Mouse (Mus musculus): Measurements from ENCODE around the gene Olfr1272. TPM values are rescaled to one million over a fixed set of nuclear protein-coding genes. Genes with fewer than 3 reads are reported as not detected.
"Not testable (repeated sequence)": the region's sequence is repeated elsewhere in the genome, so short reads cannot be mapped to it uniquely, and the experiment has no call there.

Gene Olfr1272
- not detected in 2 replicates for polyA plus RNA-seq (2014; fragmentation: Nextera tagmentation; extraction: Ambion mirVana)

DNA sequence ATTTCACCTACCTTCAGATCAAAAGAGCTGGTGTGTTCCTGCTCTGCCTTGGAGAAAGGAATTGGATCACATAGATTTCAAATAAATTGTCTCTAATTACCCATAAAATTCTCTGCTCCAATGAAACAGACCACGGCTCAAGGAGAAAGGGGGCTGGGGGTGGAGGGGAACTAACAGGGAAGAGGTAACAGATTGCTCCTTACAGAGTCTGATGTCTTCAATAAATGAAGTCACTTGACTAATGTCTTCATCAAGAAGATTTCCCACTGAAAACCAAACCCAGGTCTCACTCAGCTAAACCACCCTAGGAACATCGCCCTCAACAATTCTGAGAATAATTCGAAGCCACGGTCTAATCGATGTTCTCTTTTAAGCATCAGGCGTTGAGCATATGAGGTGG is at the start of gene Olfr1272:
Gene Olfr1272 (minus strand): TSS at position 101 of the 400 bp plus-strand sequence.
- Histone ChIP-seq H3K4me2 (ENCODE audit: low read depth) (no peak within 1 kb of the TSS), H3K4me3 (ENCODE audit: low read depth, low read length) (no peak within 1 kb of the TSS), H3K9ac (ENCODE audit: low read length) (no peak within 1 kb of the TSS), H3K36me3 (ENCODE audit: control insufficient read depth, insufficient read depth, low read length) (no peaks in the 10 kb centered on the region), H3K9me3 (ENCODE audit: control insufficient read depth, low read length) (no peaks in the 10 kb centered on the region), H3K4me1 (ENCODE audit: control insufficient read depth, insufficient read depth, low read length) (no peaks in the 10 kb centered on the region), H3K27ac (ENCODE audit: low read depth, low read length) (no peak within 1 kb of the TSS), H3K27me3 (ENCODE audit: control insufficient read depth, insufficient read depth, low read length) (no peaks in the 10 kb centered on the region)
- 88% methylated on average over 6 of the region's 6 CpGs for WGBS
- DNase-seq (ENCODE audit: low spot score) (no peak), ATAC-seq (ENCODE audit: insufficient read depth, low FRiP score, low TSS enrichment) (no peak)

- H3K4me1 ChIP-seq (ENCODE audit: control insufficient read depth, insufficient read depth, low read length); H3K27ac ChIP-seq (ENCODE audit: low read depth, low read length); H3K9ac ChIP-seq (ENCODE audit: low read length); H3K4me2 ChIP-seq (ENCODE audit: low read depth); DNase-seq (ENCODE audit: low spot score); H3K36me3 ChIP-seq (ENCODE audit: control insufficient read depth, insufficient read depth, low read length); H3K4me3 ChIP-seq (ENCODE audit: low read depth, low read length); H3K9me3 ChIP-seq (ENCODE audit: control insufficient read depth, low read length); H3K27me3 ChIP-seq (ENCODE audit: control insufficient read depth, insufficient read depth, low read length); ATAC-seq (ENCODE audit: insufficient read depth, low FRiP score, low TSS enrichment): not testable (repeated sequence)
- WGBS: no CpG with 5 or more reads among the region's 6 CpGs
These were observed 29.3 kb upstream of the Olfr1272 start, which contains the start of gene Gm13769 for GRCm38 (mm10) chr2:90321900-90322299. TSS of gene Gm13769 (plus strand) at chr2:90322200.

DNA sequence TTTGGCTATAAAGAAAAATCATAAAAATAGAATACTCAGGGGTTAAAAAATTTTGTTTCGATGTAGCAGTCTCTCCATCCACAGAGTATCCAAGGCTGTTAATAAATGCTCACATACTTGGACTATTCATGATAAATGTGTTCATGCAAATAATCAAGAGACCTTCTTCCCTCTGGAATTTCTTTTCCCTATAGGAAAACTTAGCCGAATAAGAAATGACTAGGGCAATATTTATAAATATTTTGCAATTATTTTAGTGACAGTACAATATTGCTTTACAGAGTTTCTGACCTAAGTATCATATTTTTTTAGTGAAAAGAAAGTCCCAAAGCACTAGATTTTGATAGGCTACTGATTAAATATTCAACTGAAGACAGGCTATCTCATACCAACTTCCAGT is 21.7 kb downstream of the Olfr1272 start, which contains the start of gene Olfr1271:
Gene Olfr1271 (minus strand): TSS at position 101 of the 400 bp plus-strand sequence.
- H3K27ac ChIP-seq (ENCODE audit: low read depth, low read length): no peak within 1 kb of the TSS
- WGBS: 91% methylated on average over 2 of the region's 2 CpGs
- DNase-seq (ENCODE audit: low spot score) (no peak), ATAC-seq (ENCODE audit: insufficient read depth, low FRiP score, low TSS enrichment) (no peak)
- H3K4me2 ChIP-seq (ENCODE audit: low read depth): no peak within 1 kb of the TSS
- no peak within 1 kb of the TSS for H3K9ac ChIP-seq (ENCODE audit: low read length)
- no peaks in the 10 kb centered on the region for H3K36me3 ChIP-seq (ENCODE audit: control insufficient read depth, insufficient read depth, low read length)
- no peaks in the 10 kb centered on the region for H3K27me3 ChIP-seq (ENCODE audit: control insufficient read depth, insufficient read depth, low read length)
- H3K4me3 ChIP-seq (ENCODE audit: low read depth, low read length): no peak within 1 kb of the TSS
- H3K4me1 ChIP-seq (ENCODE audit: control insufficient read depth, insufficient read depth, low read length): no peaks in the 10 kb centered on the region
- H3K9me3 ChIP-seq (ENCODE audit: control insufficient read depth, low read length): no peaks in the 10 kb centered on the region

GRCm38 (mm10) chr2:90257492-90257891 is 35.1 kb downstream of the Olfr1272 start, which contains the start of gene Olfr142:
TSS of gene Olfr142 (minus strand) at chr2:90257592.
- WGBS: 91% methylated on average over 4 of the region's 4 CpGs
- Histone ChIP-seq H3K4me2 (ENCODE audit: low read depth) (no peak within 1 kb of the TSS), H3K4me3 (ENCODE audit: low read depth, low read length) (no peak within 1 kb of the TSS), H3K27me3 (ENCODE audit: control insufficient read depth, insufficient read depth, low read length) (no peaks in the 10 kb centered on the region), H3K9me3 (ENCODE audit: control insufficient read depth, low read length) (no peaks in the 10 kb centered on the region), H3K27ac (ENCODE audit: low read depth, low read length) (no peak within 1 kb of the TSS), H3K9ac (ENCODE audit: low read length) (no peak within 1 kb of the TSS), H3K4me1 (ENCODE audit: control insufficient read depth, insufficient read depth, low read length) (no peaks in the 10 kb centered on the region), H3K36me3 (ENCODE audit: control insufficient read depth, insufficient read depth, low read length) (no peaks in the 10 kb centered on the region)
- ATAC-seq (ENCODE audit: insufficient read depth, low FRiP score, low TSS enrichment) (no peak), DNase-seq (ENCODE audit: low spot score) (no peak)

Other genes with a start within 250 kb of the Olfr1272 start
- not detected in 2 replicates for gene Olfr140, start 229.2 kb downstream of the Olfr1272 start, polyA plus RNA-seq (2014; fragmentation: Nextera tagmentation; extraction: Ambion mirVana)
- not detected in 2 replicates for gene Olfr1269, start 171.4 kb downstream of the Olfr1272 start, polyA plus RNA-seq (2014; fragmentation: Nextera tagmentation; extraction: Ambion mirVana)
- 0.20 TPM in 1 of 2 replicates, not detected in the other for gene Olfr32, start 150.5 kb downstream of the Olfr1272 start, polyA plus RNA-seq (2014; fragmentation: Nextera tagmentation; extraction: Ambion mirVana)
- gene Olfr1270, start 139.8 kb downstream of the Olfr1272 start, polyA plus RNA-seq (2014; fragmentation: Nextera tagmentation; extraction: Ambion mirVana): not detected in 2 replicates
- gene Olfr1506, start 68.3 kb downstream of the Olfr1272 start, polyA plus RNA-seq (2014; fragmentation: Nextera tagmentation; extraction: Ambion mirVana): not detected in 2 replicates
- gene Olfr142, start 35.2 kb downstream of the Olfr1272 start, polyA plus RNA-seq (2014; fragmentation: Nextera tagmentation; extraction: Ambion mirVana): not detected in 2 replicates
- gene Olfr1271, start 21.8 kb downstream of the Olfr1272 start, polyA plus RNA-seq (2014; fragmentation: Nextera tagmentation; extraction: Ambion mirVana): not detected in 2 replicates
- not detected in 2 replicates for gene Gm13769, start 29.4 kb upstream of the Olfr1272 start, polyA plus RNA-seq (2014; fragmentation: Nextera tagmentation; extraction: Ambion mirVana)
- not detected in 2 replicates for gene Olfr1274-ps, start 105.8 kb upstream of the Olfr1272 start, polyA plus RNA-seq (2014; fragmentation: Nextera tagmentation; extraction: Ambion mirVana)